Mouse (Mus musculus) hindbrain, embryonic 11.5 days (tissue): Measurements from ENCODE around the gene Mme. TPM values are rescaled to one million over a fixed set of nuclear protein-coding genes. Genes with fewer than 3 reads are reported as not detected.
A peak's percentile ranks its signal among the peaks of the same experiment; 100 is the strongest.

Experiments
- ATAC-seq: fragments of 200-750 bp; cut with Nextera tagmentation; 2 replicates; pipeline ENCODE4 v1.8.0; 2017; ENCODE audit warnings: mild to moderate bottlenecking, moderate TSS enrichment, moderate library complexity; ENCODE audit not compliant: low FRiP score
- DNase-seq: peaks from one replicate; pipeline ENCODE4 v3.0.0-alpha.2; 2015; ENCODE audit warnings: low spot score
- H3K27ac ChIP-seq: fragments of 300-500 bp; sonication (generic); 2 replicates; pipeline ENCODE4 v1.5.1; 2014; ENCODE audit warnings: mild to moderate bottlenecking, low read depth, low read length
- H3K27me3 ChIP-seq: fragments of 300-500 bp; sonication (generic); 2 replicates; pipeline ENCODE4 v1.6.1; 2014; ENCODE audit warnings: mild to moderate bottlenecking, low read length, moderate library complexity, mixed read lengths; ENCODE audit not compliant: control insufficient read depth, insufficient read depth
- H3K36me3 ChIP-seq: fragments of 300-500 bp; sonication (generic); 2 replicates; pipeline ENCODE4 v1.6.1; 2014; ENCODE audit warnings: mild to moderate bottlenecking, low read length, moderate library complexity, mixed read lengths; ENCODE audit not compliant: control insufficient read depth, insufficient read depth
- H3K4me1 ChIP-seq: fragments of 300-500 bp; sonication (generic); replicated peaks from 2 replicates; pipeline ENCODE4 v1.6.1; 2014; ENCODE audit warnings: low read length, mixed read lengths; ENCODE audit not compliant: control insufficient read depth, insufficient read depth
- H3K4me2 ChIP-seq: fragments of 300-500 bp; sonication (generic); replicated peaks from 2 replicates; pipeline ENCODE4 v1.6.1; 2014; ENCODE audit warnings: mild to moderate bottlenecking, low read depth, low read length
- H3K4me3 ChIP-seq: fragments of 300-500 bp; sonication (generic); 2 replicates; pipeline ENCODE4 v1.5.1; 2014; ENCODE audit warnings: low read depth, low read length
- H3K9ac ChIP-seq: fragments of 300-500 bp; sonication (generic); 2 replicates; pipeline ENCODE4 v1.6.1; 2014; ENCODE audit warnings: low read depth, low read length
- H3K9me3 ChIP-seq: fragments of 300-500 bp; sonication (generic); 2 replicates; pipeline ENCODE4 v1.6.1; 2016; ENCODE audit warnings: low read length; ENCODE audit not compliant: control insufficient read depth
- WGBS: fragments of 180-500 bp; shearing (Covaris S2); extraction: QIAGEN DNeasy Blood & Tissue Kit; methylation state at CpG from one replicate; pipeline ENCODE4 v1.1.7; 2014; 5-methylcytosine and 5-hydroxymethylcytosine counted together
- polyA plus RNA-seq: library from polyadenylated mRNA; unstranded; fragments of >200 nt; fragmentation: Nextera tagmentation; extraction: Ambion mirVana; gene quantifications from 2 replicates; pipeline ENCODE4 v1.2.1, GENCODE M21; 2014

Gene Mme
- polyA plus RNA-seq, 1 experiment from 2014 or later = 26.0 TPM

GRCm38 (mm10) chr3:63390774-63391173, 149.4 kb downstream of the Mme start:
- ATAC-seq = no peak
- Histone ChIP-seq H3K27me3 (no peaks in the 10 kb centered on the region), H3K4me1 (no peaks in the 10 kb centered on the region), H3K9ac (no peak overlapping the region), H3K4me3 (no peak overlapping the region), H3K27ac (no peak overlapping the region), H3K9me3 (no peaks in the 10 kb centered on the region), H3K36me3 (no peaks in the 10 kb centered on the region), H3K4me2 (no peak overlapping the region)
- DNase-seq = no peak
- 82% methylated on average over 2 of the region's 2 CpGs for WGBS

DNA sequence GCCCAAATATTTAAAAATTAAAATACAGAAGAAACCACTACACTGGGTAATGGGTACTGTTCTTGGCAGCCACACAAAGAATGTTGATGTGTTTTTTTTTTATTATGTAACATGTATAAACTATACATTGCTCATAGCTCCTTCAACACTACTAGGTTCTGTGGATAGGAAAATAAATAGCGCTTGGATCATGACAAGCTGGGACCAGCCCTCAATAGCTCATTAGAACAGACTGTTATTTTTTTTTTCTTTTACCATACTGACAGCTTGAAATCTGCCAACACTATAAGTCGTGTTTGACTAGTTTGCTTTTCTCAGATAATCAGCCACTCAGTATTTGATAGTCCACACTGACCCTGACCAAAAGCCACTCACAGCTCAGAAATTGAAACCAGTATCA, 150.0 kb downstream of the Mme start:
- no peaks in the 10 kb centered on the region for H3K27me3 ChIP-seq
- no peak overlapping the region for H3K27ac ChIP-seq
- 87% methylated on average over 2 of the region's 2 CpGs for WGBS
- H3K4me1 ChIP-seq = no peaks in the 10 kb centered on the region
- H3K9me3 ChIP-seq = no peaks in the 10 kb centered on the region
- no peak overlapping the region for H3K4me3 ChIP-seq
- H3K36me3 ChIP-seq = no peaks in the 10 kb centered on the region
- no peak for ATAC-seq
- H3K9ac ChIP-seq = no peak overlapping the region
- no peak for DNase-seq
- H3K4me2 ChIP-seq = no peak overlapping the region

- WGBS = 92% methylated on average over 4 of the region's 4 CpGs
- H3K4me2 ChIP-seq = no peak overlapping the region
- H3K36me3 ChIP-seq = no peaks in the 10 kb centered on the region
- ATAC-seq = no peak
- no peak for DNase-seq
- no peak overlapping the region for H3K4me3 ChIP-seq
- H3K9ac ChIP-seq = no peak overlapping the region
- no peaks in the 10 kb centered on the region for H3K4me1 ChIP-seq
- H3K27ac ChIP-seq = no peak overlapping the region
- no peaks in the 10 kb centered on the region for H3K27me3 ChIP-seq
- H3K9me3 ChIP-seq = no peaks in the 10 kb centered on the region
Measured at GRCm38 (mm10) chr3:63394424-63394941, 153.1 kb downstream of the Mme start.

DNA sequence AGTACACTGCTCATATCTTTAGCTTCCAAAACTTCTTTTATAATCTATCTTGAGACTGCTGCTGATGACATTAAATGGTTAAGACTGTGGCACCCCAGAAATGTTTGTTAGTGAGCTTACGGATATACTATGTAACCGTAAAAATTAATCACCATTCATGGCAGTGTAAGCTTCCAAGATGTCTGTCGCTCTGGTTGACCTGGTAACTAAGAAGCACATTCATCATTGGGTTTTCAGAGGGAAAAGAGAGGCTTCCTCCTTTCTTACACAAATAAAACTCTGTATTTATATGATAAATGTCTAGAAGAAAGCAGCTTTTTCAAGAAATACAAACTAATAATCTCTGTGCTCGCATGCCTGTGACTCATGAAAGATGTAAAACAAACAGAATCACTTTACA, 156.8 kb downstream of the Mme start:
- WGBS = 86% methylated on average over 4 of the region's 4 CpGs
- no peak for DNase-seq
- Histone ChIP-seq H3K4me2 (no peak overlapping the region), H3K9me3 (no peaks in the 10 kb centered on the region), H3K36me3 (no peaks in the 10 kb centered on the region), H3K9ac (no peak overlapping the region), H3K4me1 (no peaks in the 10 kb centered on the region), H3K27me3 (no peaks in the 10 kb centered on the region), H3K27ac (no peak overlapping the region), H3K4me3 (no peak overlapping the region)
- no peak for ATAC-seq

- Histone ChIP-seq H3K36me3 (no peaks in the 10 kb centered on the region), H3K4me1 (no peaks in the 10 kb centered on the region), H3K27me3 (no peaks in the 10 kb centered on the region), H3K4me3 (no peak overlapping the region), H3K27ac (no peak overlapping the region), H3K4me2 (no peak overlapping the region), H3K9me3 (no peaks in the 10 kb centered on the region), H3K9ac (no peak overlapping the region)
- 86% methylated on average over 3 of the region's 3 CpGs for WGBS
- DNase-seq (no peak), ATAC-seq (no peak)
Measured at GRCm38 (mm10) chr3:63406438-63406837, 165.1 kb downstream of the Mme start.

GRCm38 (mm10) chr3:63411006-63411405, 169.7 kb downstream of the Mme start:
- Histone ChIP-seq H3K27me3 (no peaks in the 10 kb centered on the region), H3K4me2 (no peak overlapping the region), H3K27ac (no peak overlapping the region), H3K4me1 (no peaks in the 10 kb centered on the region), H3K4me3 (no peak overlapping the region), H3K36me3 (no peaks in the 10 kb centered on the region), H3K9me3 (no peaks in the 10 kb centered on the region), H3K9ac (no peak overlapping the region)
- ATAC-seq (no peak), DNase-seq (no peak)
- 86% methylated on average over 4 of the region's 4 CpGs for WGBS

DNA sequence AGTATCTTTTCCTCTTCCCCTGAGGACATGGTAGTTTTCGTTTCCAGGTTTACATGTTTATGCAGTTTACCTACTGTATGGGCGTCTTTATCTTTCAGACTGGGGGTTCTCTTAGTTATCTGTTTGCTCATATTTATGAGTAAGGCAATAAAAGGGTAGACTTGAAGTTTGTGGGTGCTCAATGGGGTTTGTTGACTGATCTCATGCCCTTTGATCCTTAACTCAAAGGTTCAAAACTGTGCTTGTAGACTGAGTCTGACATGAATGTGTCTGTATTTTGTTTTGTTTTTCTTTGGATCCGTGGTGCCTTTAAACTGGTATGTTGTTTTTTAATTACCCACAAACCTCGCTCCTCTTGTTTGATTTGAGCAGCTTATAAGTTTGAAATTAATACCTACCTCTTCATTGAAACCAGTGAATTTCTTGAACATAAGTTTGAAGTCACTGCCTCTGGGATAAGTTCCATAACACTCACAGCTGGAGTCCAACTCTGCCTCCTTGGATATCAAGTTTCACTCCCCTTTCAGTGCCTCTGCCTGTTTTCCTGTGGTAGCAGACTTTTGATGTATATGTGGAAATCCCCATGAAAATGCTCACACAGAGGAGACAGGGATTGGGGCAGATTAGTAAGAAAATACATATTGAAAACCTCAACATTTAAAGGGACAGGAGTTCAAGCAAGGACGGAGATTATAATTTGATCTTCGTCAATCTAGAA, 171.0 kb downstream of the Mme start:
- H3K4me1 ChIP-seq = no peaks in the 10 kb centered on the region
- H3K27me3 ChIP-seq = no peaks in the 10 kb centered on the region
- 66% methylated on average over 6 of the region's 6 CpGs for WGBS
- no peak overlapping the region for H3K27ac ChIP-seq
- H3K9ac ChIP-seq = no peak overlapping the region
- H3K36me3 ChIP-seq = no peaks in the 10 kb centered on the region
- no peak overlapping the region for H3K4me2 ChIP-seq
- no peak overlapping the region for H3K4me3 ChIP-seq
- DNase-seq (peak; percentile 18), ATAC-seq (no peak)
- no peaks in the 10 kb centered on the region for H3K9me3 ChIP-seq

DNA sequence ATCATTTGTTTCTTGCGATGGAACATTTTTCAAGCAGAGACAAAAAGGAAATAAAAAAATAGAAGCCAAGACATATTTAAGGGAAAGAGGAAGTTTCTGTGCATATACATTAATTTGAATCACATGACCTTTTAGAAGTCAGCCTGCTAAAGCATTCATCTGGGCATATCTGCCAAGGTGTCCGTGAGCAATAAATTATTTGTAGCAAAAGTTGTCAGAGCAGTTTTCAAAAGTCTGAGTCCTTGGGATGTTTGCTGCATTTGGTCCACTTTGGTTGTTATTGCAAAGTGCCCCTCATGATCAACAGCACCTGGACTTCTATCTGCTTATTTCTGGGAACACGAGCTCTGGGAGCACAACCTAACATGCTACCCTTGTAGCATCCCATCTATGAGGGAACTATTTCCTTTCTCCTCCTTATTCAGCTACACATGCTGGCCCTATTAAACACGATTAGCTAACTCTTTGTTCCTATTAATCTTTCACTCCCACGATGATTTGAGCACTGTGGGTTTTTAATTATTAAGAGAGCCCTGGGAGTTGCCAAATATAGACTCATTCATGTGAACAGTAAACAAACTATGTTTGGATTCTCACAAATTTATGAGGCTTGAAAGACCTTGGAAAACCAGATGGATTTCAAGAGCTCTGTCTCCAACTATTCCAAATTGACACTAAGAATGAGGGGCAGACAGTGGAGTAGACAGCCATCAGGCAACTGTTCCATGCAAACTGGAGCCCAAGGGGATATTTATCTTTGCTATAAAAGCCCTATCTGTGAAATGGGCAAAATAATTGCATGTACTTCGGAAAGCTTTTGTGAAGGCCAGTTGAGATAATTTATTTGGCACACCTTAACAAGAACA, 171.9 kb downstream of the Mme start:
- Histone ChIP-seq H3K27ac (no peak overlapping the region), H3K4me3 (no peak overlapping the region), H3K36me3 (no peaks in the 10 kb centered on the region), H3K27me3 (no peaks in the 10 kb centered on the region), H3K4me2 (no peak overlapping the region), H3K9me3 (no peaks in the 10 kb centered on the region), H3K4me1 (no peaks in the 10 kb centered on the region), H3K9ac (no peak overlapping the region)
- DNase-seq = no peak
- ATAC-seq = no peak
- WGBS = 76% methylated on average over 6 of the region's 6 CpGs
